ENCODE assay signal across 9 mouse cellular contexts in genomic region chr10:42251203-42251602, GRCm38 (mm10). TPM values are rescaled to one million over a fixed set of nuclear protein-coding genes. Genes with fewer than 3 reads are reported as not detected.
A peak's percentile ranks its signal among the peaks of the same experiment; 100 is the strongest.
DNase-seq lines count a peak whose midpoint lies in the region; ATAC-seq lines count a peak whose summit lies in the region.
"Had no signal": no experiment of that assay in that cellular context is flagged by ENCODE, and none has a peak within 500 bp of the region (broad histone marks: within the 10 kb centered on the region; RNA-seq: fewer than 3 reads in every experiment).

No protein-coding gene starts in this region.

- no peaks in the 10 kb centered on the region for H3K36me3 ChIP-seq in lung, embryonic 16.5 days (ENCODE audit: control insufficient read depth, insufficient read depth, low read length)
- H3K36me3 ChIP-seq: neural tube, embryonic 12.5 days had no signal

- DNase-seq in Muller cell, postnatal 12 days (ENCODE audit: inconsistent ontology term), result peak; percentile 63
- peak; percentile 71 for DNase-seq in cerebellum, adult 11-12 months
- DNase-seq in frontal cortex, postnatal 14 days (ENCODE audit: low spot score in 2 of 2), result peak; percentile 37 to 60
- peak; percentile 56 to 58 for DNase-seq in layer of hippocampus, postnatal 10 days (ENCODE audit: low spot score in 2 of 2)
- peak; percentile 39 for DNase-seq in urinary bladder, adult 2 months (ENCODE audit: low spot score)

- H3K27ac ChIP-seq in lung, embryonic 16.5 days (ENCODE audit: low read length), result peak overlapping the region; percentile 94
- H3K27ac ChIP-seq: neural tube, embryonic 12.5 days had no signal

- peak overlapping the region; percentile 23 for H3K9ac ChIP-seq in lung, embryonic 16.5 days (ENCODE audit: low read length)
- H3K9ac ChIP-seq: neural tube, embryonic 12.5 days had no signal

- H3K9me3 ChIP-seq in lung, embryonic 16.5 days (ENCODE audit: control insufficient read depth, low read length), result no peaks in the 10 kb centered on the region
- H3K9me3 ChIP-seq: neural tube, embryonic 12.5 days had no signal

- no peak overlapping the region for H3K4me3 ChIP-seq in lung, embryonic 16.5 days (ENCODE audit: low read length)
- H3K4me3 ChIP-seq: neural tube, embryonic 12.5 days had no signal

- no peaks in the 10 kb centered on the region for H3K27me3 ChIP-seq in lung, embryonic 16.5 days (ENCODE audit: control insufficient read depth, insufficient read depth, low read depth, low read length)
- H3K27me3 ChIP-seq: neural tube, embryonic 12.5 days had no signal

- 13% methylated on average over 7 of the region's 7 CpGs for WGBS in lung, embryonic 16.5 days

- peaks cover 67% of the 10 kb centered on the region for H3K4me1 ChIP-seq in lung, embryonic 16.5 days (replicated peaks; ENCODE audit: control insufficient read depth, insufficient read depth, low read length)

- ATAC-seq in hematopoietic stem cell, adult 5-6 weeks (replicated peaks in 1 of 2; ENCODE audit: insufficient read depth in 1 of 2, low FRiP score in 2 of 2, low TSS enrichment in 1 of 2, low read depth in 1 of 2, poor library complexity in 2 of 2, severe bottlenecking in 2 of 2), result peak; percentile 10 to 29; a peak in 1 of 4 replicates
- ATAC-seq in lung, embryonic 16.5 days (ENCODE audit: low read depth), result peak; percentile 90
- no peak for ATAC-seq in activated CD4-positive, CD25-positive, alpha-beta regulatory T cell, adult 4 months

- H3K4me2 ChIP-seq in lung, embryonic 16.5 days (ENCODE audit: low read depth, low read length), result peak overlapping the region; percentile 13; the same call in 1 of the 2 replicates
- H3K4me2 ChIP-seq: neural tube, embryonic 12.5 days had no signal

RNA-seq across cellular contexts. Expression of gene Foxo3, which starts 25.4 kb away (rescaled TPM):
- total RNA-seq in hematopoietic stem cell, adult 5-6 weeks (2017), result 68.2 and 74.3 TPM in 2 replicates
- total RNA-seq in layer of hippocampus, postnatal 10 days (2021), result 10 to 100 TPM; 31.0 to 32.2 TPM
- polyA plus RNA-seq in lung, embryonic 16.5 days (2015; fragmentation: Nextera tagmentation; extraction: Ambion mirVana), result 10.2 and 10.7 TPM in 2 replicates
- 14.9 and 23.9 TPM in 2 replicates for polyA plus RNA-seq in urinary bladder, adult 2 months (2012; rRNA removed)
- 1 to 10 TPM; 8.6 to 9.4 TPM for polyA plus RNA-seq in activated CD4-positive, CD25-positive, alpha-beta regulatory T cell, adult 4 months (2017; shearing (Covaris generic))
